Mouse (Mus musculus) hindbrain, embryonic 16.5 days (tissue): ENCODE measurements around the gene Ccdc85b. TPM values are rescaled to one million over a fixed set of nuclear protein-coding genes. Genes with fewer than 3 reads are reported as not detected.
"Not testable (repeated sequence)": the region's sequence is repeated elsewhere in the genome, so short reads cannot be mapped to it uniquely, and the experiment has no call there.

Source experiments
- ATAC-seq: fragments of 200-750 bp; cut with Nextera tagmentation; 2 replicates; pipeline ENCODE4 v1.8.0; 2017; ENCODE audit warnings: moderate TSS enrichment, moderate library complexity
- H3K27ac ChIP-seq: fragments of 300-500 bp; sonication (generic); 2 replicates; pipeline ENCODE4 v1.5.1; 2014; ENCODE audit warnings: low read depth, mild to moderate bottlenecking, control low read depth, low read length, moderate library complexity
- H3K27me3 ChIP-seq: fragments of 300-500 bp; sonication (generic); replicated peaks from 2 replicates; pipeline ENCODE4 v1.6.1; 2014; ENCODE audit warnings: low read length; ENCODE audit not compliant: control insufficient read depth, insufficient read depth
- H3K36me3 ChIP-seq: fragments of 300-500 bp; sonication (generic); 2 replicates; pipeline ENCODE4 v1.6.1; 2014; ENCODE audit warnings: mild to moderate bottlenecking, low read length, moderate library complexity, mixed read lengths; ENCODE audit not compliant: control insufficient read depth, insufficient read depth
- H3K4me1 ChIP-seq: fragments of 300-500 bp; sonication (generic); 2 replicates; pipeline ENCODE4 v1.6.1; 2014; ENCODE audit warnings: low read depth, low read length; ENCODE audit not compliant: control insufficient read depth, insufficient read depth
- H3K4me2 ChIP-seq: fragments of 300-500 bp; sonication (generic); 2 replicates; pipeline ENCODE4 v1.6.1; 2014; ENCODE audit warnings: mild to moderate bottlenecking, low read length, control low read depth, moderate library complexity
- H3K4me3 ChIP-seq: fragments of 300-500 bp; sonication (generic); 2 replicates; pipeline ENCODE4 v1.5.1; 2014; ENCODE audit warnings: mild to moderate bottlenecking, low read length, control low read depth, moderate library complexity
- H3K9ac ChIP-seq: fragments of 300-500 bp; sonication (generic); 2 replicates; pipeline ENCODE4 v1.6.1; 2014; ENCODE audit warnings: low read depth, mild to moderate bottlenecking, control low read depth, low read length, moderate library complexity
- H3K9me3 ChIP-seq: fragments of 300-500 bp; sonication (generic); 2 replicates; pipeline ENCODE4 v1.6.1; 2014; ENCODE audit warnings: mild to moderate bottlenecking, low read length, moderate library complexity; ENCODE audit not compliant: control insufficient read depth
- WGBS: fragments of 180-500 bp; shearing (Covaris S2); extraction: QIAGEN DNeasy Blood & Tissue Kit; methylation state at CpG from one replicate; pipeline ENCODE4 v1.1.7; 2014; 5-methylcytosine and 5-hydroxymethylcytosine counted together
- polyA plus RNA-seq: library from polyadenylated mRNA; unstranded; fragments of >200 nt; fragmentation: Nextera tagmentation; extraction: Ambion mirVana; gene quantifications from 2 replicates; pipeline ENCODE4 v1.2.1, GENCODE M21; 2015

The Ccdc85b gene
- polyA plus RNA-seq, 1 experiment from 2014 or later = 12.4 TPM

DNA sequence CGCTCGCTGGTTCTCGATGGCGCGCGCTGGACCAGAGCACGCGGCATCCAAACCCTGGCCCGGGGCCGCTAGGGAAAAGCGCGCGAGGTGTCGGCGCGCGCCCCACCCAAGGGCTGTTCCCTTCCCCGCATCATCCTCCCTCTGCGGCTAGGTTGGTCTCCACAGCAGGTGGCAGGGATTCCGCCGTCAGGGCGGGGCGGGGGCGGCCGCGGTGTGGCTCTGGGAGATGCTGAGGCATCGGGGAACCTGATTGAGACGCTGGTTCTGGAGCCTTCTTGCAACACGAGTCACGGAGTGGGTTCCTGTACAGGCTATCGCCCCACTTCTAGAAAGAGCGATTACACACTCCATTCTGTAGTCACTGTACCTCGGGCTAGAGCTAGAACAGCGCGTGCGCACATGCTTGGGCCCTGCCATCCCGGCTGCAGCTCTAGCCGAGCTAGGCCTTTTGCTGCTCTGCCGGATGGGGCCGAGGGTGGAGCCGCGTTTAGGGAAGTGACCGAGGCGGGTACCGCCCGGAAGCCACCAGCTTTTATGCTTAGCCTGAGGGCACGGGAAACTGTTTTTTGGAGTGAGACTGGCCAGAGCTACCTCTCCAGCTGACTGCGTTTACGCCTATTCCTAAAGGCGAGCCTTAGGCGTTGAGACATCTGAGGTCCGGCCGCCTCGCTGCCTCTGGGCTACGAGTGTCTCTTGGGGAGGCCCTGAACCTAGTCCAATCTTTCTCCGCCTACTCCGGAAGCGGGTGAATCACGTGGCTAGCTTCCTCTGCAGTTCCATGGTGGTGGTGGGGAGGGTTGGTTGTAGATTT, 33.4 kb upstream of the Ccdc85b start:
- Histone ChIP-seq H3K27ac (peak overlapping the region; percentile 99), H3K4me1 (peaks cover 31% of the 10 kb centered on the region), H3K9ac (peak overlapping the region; percentile 96), H3K36me3 (peaks cover 27% of the 10 kb centered on the region), H3K27me3 (no peaks in the 10 kb centered on the region), H3K9me3 (no peaks in the 10 kb centered on the region), H3K4me2 (peak overlapping the region; percentile 92), H3K4me3 (peak overlapping the region; percentile 99)
- WGBS = under 1% methylated on average over 57 of the region's 59 CpGs
- ATAC-seq = peak; percentile 39

GRCm38 (mm10) chr19:5490313-5490897, 32.7 kb upstream of the Ccdc85b start, which contains the start of gene Cfl1:
Gene Cfl1, plus strand, starts transcription at chr19:5490455.
- Histone ChIP-seq H3K27ac (peak within 1 kb of the TSS; percentile 99), H3K9ac (peak within 1 kb of the TSS; percentile 96), H3K9me3 (no peaks in the 10 kb centered on the region), H3K36me3 (peaks cover 27% of the 10 kb centered on the region), H3K4me2 (peak within 1 kb of the TSS; percentile 92), H3K27me3 (no peaks in the 10 kb centered on the region), H3K4me3 (peak within 1 kb of the TSS; percentile 99), H3K4me1 (peaks cover 31% of the 10 kb centered on the region)
- under 1% methylated on average over 62 of the region's 62 CpGs for WGBS
- peak; percentile 78 for ATAC-seq

DNA sequence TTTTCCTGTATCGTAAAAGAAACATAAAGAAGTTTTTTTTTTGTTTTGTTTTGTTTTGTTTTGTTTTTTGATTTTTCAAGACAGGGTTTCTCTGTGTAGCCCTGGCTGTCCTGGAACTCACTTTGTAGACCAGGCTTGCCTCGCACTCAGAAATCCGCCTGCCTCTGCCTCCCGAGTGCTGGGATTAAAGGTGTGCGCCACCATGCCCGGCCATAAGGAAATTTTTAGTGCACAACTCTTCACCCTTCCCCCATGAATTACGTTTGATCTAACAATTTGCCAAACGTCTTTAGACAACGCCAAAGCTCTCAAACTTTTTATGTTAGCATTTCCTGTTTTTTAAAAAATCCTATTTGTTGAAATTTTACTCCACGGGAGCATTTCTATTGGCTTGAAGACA, 32.0 kb upstream of the Ccdc85b start:
- not testable (repeated sequence) for ATAC-seq, H3K9me3 ChIP-seq, H3K9ac ChIP-seq, H3K27me3 ChIP-seq
- peak overlapping the region; percentile 99 for H3K27ac ChIP-seq
- H3K36me3 ChIP-seq = peaks cover 28% of the 10 kb centered on the region
- 49% methylated on average over 10 of the region's 10 CpGs for WGBS
- peaks cover 31% of the 10 kb centered on the region for H3K4me1 ChIP-seq
- H3K4me3 ChIP-seq = peak overlapping the region; percentile 99
- H3K4me2 ChIP-seq = peak overlapping the region; percentile 51

DNA sequence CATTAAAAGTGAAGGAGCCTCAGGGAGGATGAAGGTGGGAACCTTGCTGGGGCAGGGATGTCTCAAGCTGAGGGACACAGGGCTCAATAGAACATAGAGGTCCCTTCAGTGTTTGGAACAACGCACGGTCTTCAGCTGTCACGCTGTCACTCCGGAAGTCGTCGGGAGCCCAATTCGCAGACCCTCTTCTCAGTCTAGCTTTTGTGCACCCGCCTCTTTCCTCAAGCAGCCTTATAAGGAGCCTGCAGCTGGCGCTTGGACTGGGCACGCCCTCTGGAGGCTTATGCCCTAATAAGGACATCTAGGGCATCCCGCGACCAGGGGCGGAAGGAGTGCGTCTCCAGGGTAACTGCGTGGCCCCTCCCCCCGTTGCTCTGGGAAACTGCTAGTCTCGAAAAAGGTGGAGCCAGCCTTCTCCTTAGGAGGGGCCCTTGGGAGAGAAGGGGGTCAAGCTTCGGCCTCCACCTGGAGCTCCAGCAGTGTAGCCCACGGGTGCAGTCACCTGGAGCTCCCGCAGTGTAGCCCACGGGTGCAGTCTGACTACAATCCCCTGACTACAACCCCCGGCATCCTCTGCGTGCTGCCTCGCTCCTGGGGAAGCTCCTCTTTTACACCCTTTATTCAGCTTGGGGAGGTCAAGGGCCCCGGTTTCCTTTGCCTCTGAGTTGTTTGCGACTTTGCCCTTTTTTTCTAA, 31.3 kb upstream of the Ccdc85b start:
- Histone ChIP-seq H3K9me3 (no peaks in the 10 kb centered on the region), H3K4me2 (peak overlapping the region; percentile 81), H3K36me3 (peaks cover 23% of the 10 kb centered on the region), H3K27me3 (no peaks in the 10 kb centered on the region), H3K4me3 (peak overlapping the region; percentile 57), H3K27ac (peak overlapping the region; percentile 99), H3K4me1 (peaks cover 31% of the 10 kb centered on the region), H3K9ac (peak overlapping the region; percentile 71)
- WGBS = under 1% methylated on average over 25 of the region's 26 CpGs
- peak; percentile 81 for ATAC-seq

- peak within 1 kb of the TSS; percentile 99 for H3K27ac ChIP-seq
- WGBS = under 1% methylated on average over 39 of the region's 39 CpGs
- peak; percentile 74 for ATAC-seq
- peaks cover 28% of the 10 kb centered on the region for H3K4me1 ChIP-seq
- H3K4me2 ChIP-seq = peak within 1 kb of the TSS; percentile 81
- H3K9me3 ChIP-seq = no peaks in the 10 kb centered on the region
- H3K27me3 ChIP-seq = no peaks in the 10 kb centered on the region
- H3K9ac ChIP-seq = peak within 1 kb of the TSS; percentile 71
- peak within 1 kb of the TSS; percentile 57 for H3K4me3 ChIP-seq
- peaks cover 23% of the 10 kb centered on the region for H3K36me3 ChIP-seq
Observed at GRCm38 (mm10) chr19:5487768-5488550, 30.3 kb upstream of the Ccdc85b start, which contains the start of gene Mus81. Gene Mus81, minus strand, starts transcription at chr19:5488402.

DNA sequence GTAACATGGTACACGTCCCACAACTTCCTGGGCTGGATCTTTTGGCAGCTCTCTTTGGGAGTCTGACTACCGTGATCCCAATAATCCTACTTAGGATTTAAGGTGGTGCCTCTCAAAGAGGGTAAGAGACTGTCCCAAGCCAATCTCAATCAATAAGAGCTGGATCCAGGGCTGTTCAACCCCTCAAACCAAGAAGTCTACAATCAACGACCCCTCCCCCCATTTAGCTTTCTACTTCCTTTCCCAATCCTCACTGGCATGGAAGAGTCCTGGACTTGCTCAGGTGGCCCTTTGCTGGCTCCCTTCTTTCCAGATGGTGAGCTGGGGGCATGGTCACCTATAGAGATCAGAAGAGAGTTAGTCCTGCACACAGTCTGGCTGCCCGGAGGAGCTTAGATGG, 29.1 kb upstream of the Ccdc85b start:
- ATAC-seq = no peak
- no peaks in the 10 kb centered on the region for H3K9me3 ChIP-seq
- H3K4me1 ChIP-seq = peaks cover 16% of the 10 kb centered on the region
- WGBS = 86% methylated on average over 4 of the region's 4 CpGs
- peaks cover 21% of the 10 kb centered on the region for H3K36me3 ChIP-seq
- no peaks in the 10 kb centered on the region for H3K27me3 ChIP-seq
- H3K4me3 ChIP-seq = no peak overlapping the region
- no peak overlapping the region; the same call in 1 of the 2 replicates for H3K4me2 ChIP-seq
- H3K9ac ChIP-seq = no peak overlapping the region
- no peak overlapping the region for H3K27ac ChIP-seq

DNA sequence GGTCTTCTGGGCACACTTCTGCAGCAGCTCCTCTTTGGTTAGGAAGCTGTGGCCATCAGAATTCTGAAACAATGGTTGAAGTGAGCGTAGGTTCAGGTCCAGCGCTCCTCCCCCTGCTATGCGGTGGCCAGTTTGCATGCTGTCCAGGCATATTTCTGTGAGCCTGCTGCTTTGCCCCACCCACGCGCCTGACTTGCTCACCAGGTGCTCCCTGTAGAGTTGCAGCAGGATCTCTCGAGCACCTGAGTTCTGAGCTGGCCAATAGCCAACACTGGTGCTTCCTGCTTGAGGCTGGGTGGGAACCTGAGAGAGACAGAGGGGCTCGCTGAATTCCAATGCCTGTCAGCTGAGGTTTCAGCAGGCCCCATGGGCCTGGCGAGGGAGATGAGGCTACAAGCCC, 28.6 kb upstream of the Ccdc85b start:
- Histone ChIP-seq H3K27me3 (no peaks in the 10 kb centered on the region), H3K4me2 (no peak overlapping the region), H3K27ac (no peak overlapping the region), H3K9ac (no peak overlapping the region), H3K36me3 (peaks cover 21% of the 10 kb centered on the region), H3K9me3 (no peaks in the 10 kb centered on the region), H3K4me1 (peaks cover 15% of the 10 kb centered on the region), H3K4me3 (no peak overlapping the region)
- ATAC-seq = no peak
- WGBS = 93% methylated on average over 8 of the region's 8 CpGs

- Histone ChIP-seq H3K4me1 (peaks cover 15% of the 10 kb centered on the region), H3K4me3 (no peak overlapping the region), H3K27me3 (no peaks in the 10 kb centered on the region), H3K4me2 (no peak overlapping the region), H3K27ac (no peak overlapping the region), H3K36me3 (peaks cover 21% of the 10 kb centered on the region), H3K9me3 (no peaks in the 10 kb centered on the region), H3K9ac (no peak overlapping the region)
- 97% methylated on average over 7 of the region's 7 CpGs for WGBS
- no peak for ATAC-seq
Observed at GRCm38 (mm10) chr19:5485821-5486220, 28.1 kb upstream of the Ccdc85b start.
